Mouse (Mus musculus): ENCODE results near the gene Otog. TPM values are rescaled to one million over a fixed set of nuclear protein-coding genes. Genes with fewer than 3 reads are reported as not detected.

The Otog gene
- polyA plus RNA-seq, 1 experiment from 2014 or later: not detected

- no peaks in the 10 kb centered on the region for H3K4me1 ChIP-seq (ENCODE audit: control insufficient read depth, insufficient read depth, low read length)
- H3K9ac ChIP-seq (ENCODE audit: low read depth, low read length): no peak overlapping the region
- no peaks in the 10 kb centered on the region for H3K9me3 ChIP-seq (replicated peaks; ENCODE audit: control insufficient read depth, low read length)
- no peak overlapping the region; the same call in 1 of the 2 replicates for H3K4me2 ChIP-seq
- H3K36me3 ChIP-seq (ENCODE audit: control insufficient read depth, insufficient read depth, low read length): no peaks in the 10 kb centered on the region
- peak; percentile 55; the same call in 1 of the 2 replicates for ATAC-seq (replicated peaks; ENCODE audit: insufficient number of reproducible peaks, low FRiP score, low TSS enrichment)
- H3K27me3 ChIP-seq (ENCODE audit: control insufficient read depth, insufficient read depth, low read length): peaks cover 12% of the 10 kb centered on the region
- H3K4me3 ChIP-seq (ENCODE audit: low read depth, low read length): no peak overlapping the region
- WGBS (ENCODE audit: insufficient replicate concordance): 13% methylated on average over 11 of the region's 11 CpGs
- H3K27ac ChIP-seq (ENCODE audit: low read depth, low read length): no peak overlapping the region
These were observed 22.4 kb upstream of the Otog start for GRCm38 (mm10) chr7:46218415-46218814.

- no peak overlapping the region for H3K9ac ChIP-seq (ENCODE audit: low read depth, low read length)
- H3K36me3 ChIP-seq (ENCODE audit: control insufficient read depth, insufficient read depth, low read length): no peaks in the 10 kb centered on the region
- H3K4me1 ChIP-seq (ENCODE audit: control insufficient read depth, insufficient read depth, low read length): no peaks in the 10 kb centered on the region
- H3K27me3 ChIP-seq (ENCODE audit: control insufficient read depth, insufficient read depth, low read length): peaks cover 12% of the 10 kb centered on the region
- 59% methylated on average over 8 of the region's 8 CpGs for WGBS (ENCODE audit: insufficient replicate concordance)
- H3K4me2 ChIP-seq: no peak overlapping the region
- H3K9me3 ChIP-seq (replicated peaks; ENCODE audit: control insufficient read depth, low read length): no peaks in the 10 kb centered on the region
- no peak for ATAC-seq (replicated peaks; ENCODE audit: insufficient number of reproducible peaks, low FRiP score, low TSS enrichment)
- H3K4me3 ChIP-seq (ENCODE audit: low read depth, low read length): no peak overlapping the region
- H3K27ac ChIP-seq (ENCODE audit: low read depth, low read length): no peak overlapping the region
These were observed 20.1 kb upstream of the Otog start for GRCm38 (mm10) chr7:46220591-46221129.

GRCm38 (mm10) chr7:46226253-46226652 lies 14.5 kb upstream of the Otog start:
- no peak overlapping the region for H3K4me3 ChIP-seq (ENCODE audit: low read depth, low read length)
- no peaks in the 10 kb centered on the region for H3K4me1 ChIP-seq (ENCODE audit: control insufficient read depth, insufficient read depth, low read length)
- no peaks in the 10 kb centered on the region for H3K9me3 ChIP-seq (replicated peaks; ENCODE audit: control insufficient read depth, low read length)
- H3K36me3 ChIP-seq (ENCODE audit: control insufficient read depth, insufficient read depth, low read length): no peaks in the 10 kb centered on the region
- H3K9ac ChIP-seq (ENCODE audit: low read depth, low read length): no peak overlapping the region
- no peak overlapping the region for H3K27ac ChIP-seq (ENCODE audit: low read depth, low read length)
- no peak for ATAC-seq (replicated peaks; ENCODE audit: insufficient number of reproducible peaks, low FRiP score, low TSS enrichment)
- no peaks in the 10 kb centered on the region for H3K27me3 ChIP-seq (ENCODE audit: control insufficient read depth, insufficient read depth, low read length)
- H3K4me2 ChIP-seq: no peak overlapping the region
- 27% methylated on average over 7 of the region's 7 CpGs for WGBS (ENCODE audit: insufficient replicate concordance)

DNA sequence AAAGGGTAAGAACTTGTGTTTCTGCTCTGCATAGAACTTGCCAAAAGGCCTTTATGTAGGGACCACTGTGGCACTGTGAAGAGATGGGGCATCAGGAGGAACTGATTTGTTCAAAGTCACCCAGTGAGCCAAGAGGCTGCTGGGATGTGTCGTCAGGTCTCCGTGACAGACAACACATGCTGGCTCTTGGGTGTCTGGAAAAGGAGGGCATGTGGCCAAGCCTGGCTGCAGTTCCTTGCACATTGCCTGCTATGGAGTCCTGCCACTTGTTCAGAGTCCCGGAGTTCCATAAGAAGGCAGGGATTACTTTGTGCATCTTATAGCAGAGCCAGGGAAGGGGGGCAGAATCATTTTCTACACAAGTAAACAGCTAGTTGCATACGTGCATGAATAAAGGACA lies 13.9 kb upstream of the Otog start:
- no peak overlapping the region for H3K27ac ChIP-seq (ENCODE audit: low read depth, low read length)
- H3K9ac ChIP-seq (ENCODE audit: low read depth, low read length): no peak overlapping the region
- no peak for ATAC-seq (replicated peaks; ENCODE audit: insufficient number of reproducible peaks, low FRiP score, low TSS enrichment)
- no peaks in the 10 kb centered on the region for H3K36me3 ChIP-seq (ENCODE audit: control insufficient read depth, insufficient read depth, low read length)
- H3K9me3 ChIP-seq (replicated peaks; ENCODE audit: control insufficient read depth, low read length): no peaks in the 10 kb centered on the region
- no peak overlapping the region for H3K4me2 ChIP-seq
- WGBS (ENCODE audit: insufficient replicate concordance): 60% methylated on average over 4 of the region's 4 CpGs
- no peak overlapping the region for H3K4me3 ChIP-seq (ENCODE audit: low read depth, low read length)
- H3K4me1 ChIP-seq (ENCODE audit: control insufficient read depth, insufficient read depth, low read length): no peaks in the 10 kb centered on the region
- H3K27me3 ChIP-seq (ENCODE audit: control insufficient read depth, insufficient read depth, low read length): no peaks in the 10 kb centered on the region

DNA sequence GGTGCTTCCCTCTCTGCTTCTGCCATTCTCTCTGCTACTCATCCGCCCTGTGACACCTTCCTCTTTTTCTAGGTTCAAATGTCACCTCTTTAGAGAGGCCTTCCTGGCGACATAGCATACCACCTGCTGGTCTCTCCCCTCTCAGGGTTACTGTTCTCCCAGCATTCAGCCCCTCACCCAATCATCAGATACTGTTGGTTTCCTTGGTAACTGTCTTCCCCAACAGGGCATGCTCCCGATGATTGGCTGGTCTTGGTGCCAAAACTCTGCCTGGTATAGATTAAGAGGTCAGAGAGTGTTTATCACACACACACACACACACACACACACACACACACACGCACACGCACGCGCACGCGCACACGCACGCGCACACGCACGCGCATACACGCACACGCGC lies 4.8 kb upstream of the Otog start:
- no peak overlapping the region for H3K27ac ChIP-seq (ENCODE audit: low read depth, low read length)
- H3K27me3 ChIP-seq (ENCODE audit: control insufficient read depth, insufficient read depth, low read length): no peaks in the 10 kb centered on the region
- peaks cover 8% of the 10 kb centered on the region for H3K4me1 ChIP-seq (ENCODE audit: control insufficient read depth, insufficient read depth, low read length)
- no peak overlapping the region for H3K4me3 ChIP-seq (ENCODE audit: low read depth, low read length)
- WGBS (ENCODE audit: insufficient replicate concordance): 64% methylated on average over 18 of the region's 18 CpGs
- no peaks in the 10 kb centered on the region for H3K9me3 ChIP-seq (replicated peaks; ENCODE audit: control insufficient read depth, low read length)
- H3K36me3 ChIP-seq (ENCODE audit: control insufficient read depth, insufficient read depth, low read length): no peaks in the 10 kb centered on the region
- no peak overlapping the region for H3K9ac ChIP-seq (ENCODE audit: low read depth, low read length)
- no peak overlapping the region for H3K4me2 ChIP-seq
- no peak for ATAC-seq (replicated peaks; ENCODE audit: insufficient number of reproducible peaks, low FRiP score, low TSS enrichment)

GRCm38 (mm10) chr7:46236363-46236762 lies 4.4 kb upstream of the Otog start:
- Histone ChIP-seq H3K9me3 (replicated peaks; ENCODE audit: control insufficient read depth, low read length) (no peaks in the 10 kb centered on the region), H3K27me3 (ENCODE audit: control insufficient read depth, insufficient read depth, low read length) (no peaks in the 10 kb centered on the region), H3K36me3 (ENCODE audit: control insufficient read depth, insufficient read depth, low read length) (no peaks in the 10 kb centered on the region), H3K4me3 (ENCODE audit: low read depth, low read length) (no peak overlapping the region), H3K27ac (ENCODE audit: low read depth, low read length) (no peak overlapping the region), H3K4me2 (no peak overlapping the region), H3K4me1 (ENCODE audit: control insufficient read depth, insufficient read depth, low read length) (peaks cover 8% of the 10 kb centered on the region), H3K9ac (ENCODE audit: low read depth, low read length) (no peak overlapping the region)
- WGBS (ENCODE audit: insufficient replicate concordance): 73% methylated on average over 15 of the region's 15 CpGs
- no peak for ATAC-seq (replicated peaks; ENCODE audit: insufficient number of reproducible peaks, low FRiP score, low TSS enrichment)

- no peak overlapping the region for H3K9ac ChIP-seq (ENCODE audit: low read depth, low read length)
- no peaks in the 10 kb centered on the region for H3K36me3 ChIP-seq (ENCODE audit: control insufficient read depth, insufficient read depth, low read length)
- no peak overlapping the region; the same call in 1 of the 2 replicates for H3K4me2 ChIP-seq
- 54% methylated on average over 7 of the region's 7 CpGs for WGBS (ENCODE audit: insufficient replicate concordance)
- H3K27me3 ChIP-seq (ENCODE audit: control insufficient read depth, insufficient read depth, low read length): no peaks in the 10 kb centered on the region
- H3K4me3 ChIP-seq (ENCODE audit: low read depth, low read length): no peak overlapping the region
- no peaks in the 10 kb centered on the region for H3K9me3 ChIP-seq (replicated peaks; ENCODE audit: control insufficient read depth, low read length)
- no peak overlapping the region for H3K27ac ChIP-seq (ENCODE audit: low read depth, low read length)
- peaks cover 8% of the 10 kb centered on the region for H3K4me1 ChIP-seq (ENCODE audit: control insufficient read depth, insufficient read depth, low read length)
- no peak for ATAC-seq (replicated peaks; ENCODE audit: insufficient number of reproducible peaks, low FRiP score, low TSS enrichment)
These were observed 3.6 kb upstream of the Otog start for GRCm38 (mm10) chr7:46237192-46237591.

DNA sequence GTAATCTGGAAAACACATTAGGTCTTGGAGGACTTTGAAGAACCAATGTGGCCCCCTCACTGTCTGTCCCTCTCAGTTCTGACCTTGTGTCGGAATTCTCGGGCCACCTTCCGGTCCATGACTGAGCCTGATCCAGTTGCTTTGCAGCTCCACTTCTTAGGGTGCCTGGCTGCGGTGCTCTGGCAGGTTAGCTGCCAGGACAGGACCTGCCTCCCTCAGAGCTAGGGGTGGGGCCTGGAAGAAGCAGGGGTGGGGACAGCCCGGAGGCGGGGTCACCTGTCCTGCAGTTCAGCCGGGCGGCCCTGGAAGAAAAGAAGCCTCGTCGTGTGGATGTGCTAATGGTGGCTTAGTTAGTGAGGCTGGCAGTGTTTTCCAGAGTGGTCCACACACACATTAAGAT lies 2.4 kb upstream of the Otog start, which contains the start of gene Ush1c:
TSS of gene Ush1c (minus strand) at position 158 of the 400 bp plus-strand sequence.
- no peaks in the 10 kb centered on the region for H3K9me3 ChIP-seq (replicated peaks; ENCODE audit: control insufficient read depth, low read length)
- WGBS (ENCODE audit: insufficient replicate concordance): 10% methylated on average over 10 of the region's 10 CpGs
- H3K4me2 ChIP-seq: peak within 1 kb of the TSS; percentile 34
- H3K4me3 ChIP-seq (ENCODE audit: low read depth, low read length): peak within 1 kb of the TSS; percentile 6; the same call in 1 of the 2 replicates
- no peaks in the 10 kb centered on the region for H3K36me3 ChIP-seq (ENCODE audit: control insufficient read depth, insufficient read depth, low read length)
- no peak within 1 kb of the TSS for H3K9ac ChIP-seq (ENCODE audit: low read depth, low read length)
- no peak within 1 kb of the TSS for H3K27ac ChIP-seq (ENCODE audit: low read depth, low read length)
- no peak for ATAC-seq (replicated peaks; ENCODE audit: insufficient number of reproducible peaks, low FRiP score, low TSS enrichment)
- H3K4me1 ChIP-seq (ENCODE audit: control insufficient read depth, insufficient read depth, low read length): peaks cover 8% of the 10 kb centered on the region
- H3K27me3 ChIP-seq (ENCODE audit: control insufficient read depth, insufficient read depth, low read length): no peaks in the 10 kb centered on the region

DNA sequence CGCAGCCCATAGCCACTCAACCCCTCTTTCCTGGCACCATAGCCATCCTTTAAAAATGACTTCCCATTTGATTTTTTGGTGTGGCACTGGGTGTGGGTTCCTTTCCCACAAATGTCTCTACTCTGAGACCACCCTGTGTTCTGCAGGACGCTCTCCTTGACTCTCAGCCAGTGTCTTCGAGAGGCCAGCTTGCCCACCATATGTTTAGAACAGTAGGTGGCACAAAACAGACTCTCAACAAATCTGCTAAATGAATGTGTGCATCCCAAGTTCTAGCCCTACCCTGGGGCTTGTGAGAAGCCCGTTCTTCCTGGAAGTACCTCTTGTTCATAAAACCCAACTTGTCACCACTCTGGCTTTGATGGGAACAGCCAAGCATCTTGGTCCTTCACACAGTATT lies 696 bp upstream of the Otog start:
- H3K4me1 ChIP-seq (ENCODE audit: control insufficient read depth, insufficient read depth, low read length): peaks cover 8% of the 10 kb centered on the region
- no peak overlapping the region for H3K4me2 ChIP-seq
- no peak overlapping the region for H3K9ac ChIP-seq (ENCODE audit: low read depth, low read length)
- H3K27ac ChIP-seq (ENCODE audit: low read depth, low read length): no peak overlapping the region
- no peaks in the 10 kb centered on the region for H3K27me3 ChIP-seq (ENCODE audit: control insufficient read depth, insufficient read depth, low read length)
- WGBS (ENCODE audit: insufficient replicate concordance): 75% methylated on average over 4 of the region's 4 CpGs
- no peaks in the 10 kb centered on the region for H3K36me3 ChIP-seq (ENCODE audit: control insufficient read depth, insufficient read depth, low read length)
- no peak for ATAC-seq (replicated peaks; ENCODE audit: insufficient number of reproducible peaks, low FRiP score, low TSS enrichment)
- no peaks in the 10 kb centered on the region for H3K9me3 ChIP-seq (replicated peaks; ENCODE audit: control insufficient read depth, low read length)
- no peak overlapping the region for H3K4me3 ChIP-seq (ENCODE audit: low read depth, low read length)
